Mouse (Mus musculus) kidney, adult 9 months (tissue): ENCODE data around the gene Med25.

Experiments
- DNase-seq: peaks from one replicate; pipeline ENCODE4 v3.0.0; 2022

Gene Med25

DNA sequence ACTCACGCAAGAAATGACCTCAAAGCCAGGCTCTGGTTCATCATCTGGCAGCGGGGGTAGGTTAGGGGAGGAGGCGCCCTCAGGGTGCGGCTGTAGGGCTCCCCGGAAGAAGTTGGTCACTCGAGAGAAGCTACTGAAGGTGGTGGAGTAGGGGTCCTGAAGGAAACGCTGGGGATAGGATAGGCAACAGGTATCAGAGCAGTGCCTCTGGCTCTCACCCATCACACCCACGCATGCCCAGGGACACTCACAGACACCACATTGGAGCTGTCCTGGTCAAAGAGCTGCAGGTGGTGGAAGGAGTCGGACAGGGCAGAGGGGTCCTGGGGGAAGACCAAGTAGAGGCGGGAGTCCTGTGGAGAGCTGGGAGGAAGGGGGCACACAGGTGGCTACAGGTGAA, 47.5 kb downstream of the Med25 start:
- no peak for DNase-seq

DNA sequence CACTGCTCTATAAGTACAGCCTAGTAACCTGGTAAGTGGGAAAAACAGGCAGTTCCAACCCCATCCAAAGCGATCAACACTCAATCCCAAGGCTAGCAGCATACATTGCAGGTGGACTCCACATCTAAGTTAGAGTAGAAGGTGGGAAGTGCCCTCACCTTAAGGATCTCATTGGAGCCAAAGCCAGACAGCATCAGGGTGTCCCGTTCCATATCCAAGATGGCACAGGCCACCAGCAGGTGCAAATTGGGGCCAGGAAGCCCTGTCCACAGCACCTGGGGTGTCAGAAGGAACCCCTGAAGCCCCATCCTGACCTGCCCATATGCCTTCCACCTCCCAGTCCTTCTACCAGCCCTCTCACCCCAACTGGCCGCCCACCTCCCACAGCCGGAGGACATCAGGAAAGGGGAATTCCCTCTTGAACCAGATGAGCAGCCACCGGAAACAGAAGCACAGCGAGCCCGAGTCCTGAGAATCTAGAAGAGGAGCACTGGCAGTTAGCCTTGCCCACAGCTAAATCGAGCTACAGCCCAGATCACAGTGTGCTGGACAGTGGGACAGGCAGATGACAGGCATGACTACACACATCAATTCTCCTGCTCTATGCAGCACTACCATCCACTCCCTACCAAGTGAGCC, 50.6 kb downstream of the Med25 start:
- DNase-seq: no peak

DNA sequence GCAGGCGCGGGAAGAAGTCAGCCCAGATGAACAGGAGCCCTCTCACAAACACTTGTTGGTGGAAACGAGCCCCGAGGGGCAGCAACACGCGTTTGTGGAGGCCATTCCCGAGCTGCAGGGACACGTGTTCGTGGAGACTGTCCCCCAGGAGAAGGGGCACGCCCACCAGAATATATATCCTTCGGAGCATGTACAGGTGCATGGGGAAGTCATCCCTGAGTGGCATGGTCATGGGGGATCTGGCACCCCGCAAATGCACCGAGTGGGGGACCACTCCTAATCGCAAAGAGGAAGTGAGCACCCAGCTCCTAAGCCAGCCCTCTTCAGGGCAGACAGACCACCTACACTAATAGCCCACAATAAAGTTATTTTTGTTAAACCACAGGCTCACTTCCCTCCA, 52.1 kb downstream of the Med25 start:
- no peak for DNase-seq

DNA sequence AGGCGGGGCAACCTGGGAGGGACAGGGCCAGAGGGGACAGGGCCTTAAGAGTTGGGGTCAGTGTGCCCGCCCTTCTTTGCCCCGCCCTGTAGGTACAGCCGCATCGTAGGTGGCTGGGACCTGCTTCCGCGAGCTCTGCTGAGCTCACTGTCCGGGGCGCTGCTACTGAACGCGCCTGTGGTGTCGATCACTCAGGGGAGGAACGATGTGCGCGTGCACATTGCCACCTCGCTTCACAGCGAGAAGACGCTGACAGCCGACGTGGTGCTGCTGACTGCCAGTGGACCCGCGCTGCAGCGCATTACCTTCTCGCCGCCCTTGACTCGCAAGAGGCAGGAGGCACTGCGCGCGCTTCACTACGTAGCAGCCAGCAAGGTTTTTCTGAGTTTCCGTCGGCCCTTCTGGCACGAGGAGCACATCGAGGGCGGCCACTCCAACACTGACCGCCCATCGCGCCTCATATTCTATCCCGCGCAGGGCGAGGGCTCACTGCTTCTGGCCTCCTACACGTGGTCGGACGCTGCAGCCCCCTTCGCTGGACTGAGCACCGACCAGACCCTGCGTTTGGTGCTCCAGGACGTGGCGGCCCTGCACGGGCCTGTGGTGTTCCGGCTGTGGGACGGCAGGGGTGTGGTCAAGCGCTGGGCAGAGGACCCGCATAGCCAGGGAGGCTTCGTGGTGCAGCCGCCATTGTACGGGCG, 52.9 kb downstream of the Med25 start:
- DNase-seq: no peak

DNA sequence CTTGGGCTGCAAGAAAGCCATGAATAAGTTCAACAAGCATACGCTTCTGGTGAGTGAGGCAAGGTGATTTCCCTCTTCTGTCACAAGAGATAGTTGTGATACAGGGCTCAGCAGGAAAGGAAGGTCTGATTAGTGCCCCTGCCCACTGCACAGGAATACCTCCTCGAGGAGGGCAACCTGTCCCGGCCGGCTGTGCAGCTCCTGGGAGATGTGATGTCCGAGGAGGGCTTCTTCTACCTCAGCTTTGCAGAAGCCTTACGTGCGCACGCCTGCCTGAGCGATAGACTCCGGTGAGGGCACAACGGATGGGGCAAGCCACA, 53.4 kb downstream of the Med25 start:
- DNase-seq: no peak

- no peak for DNase-seq
These were observed 54.4 kb downstream of the Med25 start for GRCm38 (mm10) chr7:44838073-44838472.

GRCm38 (mm10) chr7:44836423-44837053, 56.0 kb downstream of the Med25 start:
- no peak for DNase-seq

DNA sequence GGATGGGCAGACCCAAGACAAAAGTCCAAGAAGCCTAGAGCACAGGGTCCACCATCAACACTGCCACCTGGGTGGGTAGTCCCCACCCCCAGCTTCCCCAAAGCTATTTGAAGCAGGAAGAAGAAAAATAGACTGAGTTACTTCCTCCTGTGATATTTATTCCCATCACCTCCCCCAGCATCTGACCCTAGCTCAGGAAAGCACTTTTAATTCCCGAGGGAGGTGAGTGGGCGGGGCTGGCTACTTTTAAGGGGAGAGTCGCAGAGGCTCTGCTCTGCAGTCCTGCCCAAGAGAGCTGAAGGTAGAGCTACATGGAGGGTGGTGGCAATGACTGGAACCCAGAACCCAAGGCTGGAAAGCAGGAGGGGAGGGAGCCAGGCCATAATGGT, 56.5 kb downstream of the Med25 start:
- DNase-seq: no peak

- no peak for DNase-seq
These were observed 57.0 kb downstream of the Med25 start for GRCm38 (mm10) chr7:44835373-44836015.

DNA sequence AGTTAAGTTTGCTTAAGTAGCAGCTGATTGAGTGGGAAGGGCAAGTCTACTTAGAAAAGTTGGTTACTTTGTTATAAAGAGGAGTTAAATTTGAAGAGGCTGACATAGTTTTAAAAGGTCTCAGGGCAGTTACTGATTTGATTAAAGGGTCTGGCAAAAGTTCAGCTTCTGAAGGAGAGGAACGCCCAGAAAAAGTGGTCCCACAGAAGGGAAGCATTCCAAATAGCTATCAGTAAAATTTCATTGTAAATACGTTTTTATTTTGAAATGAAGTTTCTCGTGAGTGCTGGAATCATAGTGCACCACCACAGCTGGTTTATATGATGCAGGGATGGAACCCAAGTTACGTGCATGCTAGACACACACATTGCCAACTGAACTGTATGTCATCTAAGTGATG, 59.7 kb downstream of the Med25 start:
- no peak for DNase-seq

- DNase-seq: no peak
These were observed 63.8 kb downstream of the Med25 start for GRCm38 (mm10) chr7:44828706-44829105.

DNA sequence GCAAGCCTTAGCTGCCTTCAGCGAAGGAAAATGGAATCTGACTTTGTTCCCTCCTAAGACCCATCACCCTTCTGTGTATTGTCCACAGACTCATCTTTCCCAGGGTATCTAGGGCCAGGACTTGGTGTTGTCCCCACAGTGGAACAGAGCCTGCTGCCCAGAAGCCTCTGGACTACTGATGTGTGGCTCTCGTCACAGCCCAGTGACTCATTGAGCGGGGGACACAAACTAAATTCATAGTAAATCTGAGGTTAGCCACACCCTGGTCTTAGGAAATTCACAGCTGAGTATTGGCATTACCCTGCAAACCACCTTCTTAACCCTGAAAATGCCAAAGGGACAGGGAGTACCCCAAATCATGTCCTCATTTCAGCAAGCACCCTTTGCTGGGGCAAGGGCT, 65.7 kb downstream of the Med25 start:
- DNase-seq: no peak
